32 mouse cellular contexts compared by ENCODE assay signal in the genomic region with DNA sequence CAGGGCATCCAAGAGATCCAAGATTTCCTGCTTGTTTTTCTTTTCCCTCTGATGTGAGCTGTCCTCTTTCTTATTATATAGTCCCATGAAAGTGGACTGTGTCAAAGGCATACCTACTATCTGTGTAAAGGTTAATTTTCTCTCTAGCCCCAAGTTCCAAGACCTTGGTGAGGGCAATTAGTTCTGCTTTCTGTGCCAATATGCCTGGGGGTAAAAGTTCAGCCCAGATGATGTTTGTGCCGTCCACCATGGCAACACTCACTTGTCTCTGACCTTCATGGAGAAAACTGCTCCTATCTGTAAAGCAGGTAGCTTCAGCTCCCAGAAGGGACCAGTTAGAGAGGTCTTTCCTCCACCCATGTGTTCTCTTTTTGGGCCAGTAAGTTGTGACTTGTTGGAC.
"Had no signal": no experiment of that assay in that cellular context is flagged by ENCODE, and none has a peak within 500 bp of the region (broad histone marks: within the 10 kb centered on the region; RNA-seq: fewer than 3 reads in every experiment).

No protein-coding gene starts in this region.

- H3K27ac ChIP-seq: heart, adult 2 months; heart, embryonic 10.5 days; heart, embryonic 13.5 days; heart, embryonic 15.5 days; hindbrain, embryonic 10.5 days; hindbrain, embryonic 12.5 days; hindbrain, embryonic 13.5 days; hindbrain, embryonic 14.5 days; hindbrain, embryonic 15.5 days; hindbrain, postnatal 0 days; intestine, embryonic 15.5 days; kidney, embryonic 15.5 days; kidney, postnatal 0 days; layer of hippocampus, adult 2 months; left cerebral cortex, adult 2 months had no signal

- DNase-seq: heart, adult 18-20 months; heart, adult 2 months; heart, postnatal 10 days; heart, postnatal 14 days; heart, postnatal 36 days; heart, postnatal 4 days; kidney, adult 18-20 months; kidney, postnatal 14 days; kidney, postnatal 25 days; kidney, postnatal 4 days; layer of hippocampus, adult 9-11 months; layer of hippocampus, postnatal 36 days had no signal

- H3K4me2 ChIP-seq: heart, embryonic 11.5 days; heart, embryonic 12.5 days; heart, embryonic 13.5 days; heart, embryonic 15.5 days; hindbrain, embryonic 12.5 days; hindbrain, embryonic 13.5 days; hindbrain, embryonic 14.5 days; hindbrain, embryonic 15.5 days; intestine, embryonic 15.5 days; kidney, embryonic 15.5 days had no signal

- H3K9me3 ChIP-seq: heart, embryonic 10.5 days; heart, embryonic 12.5 days; heart, embryonic 13.5 days; heart, embryonic 15.5 days; hindbrain, embryonic 10.5 days; hindbrain, embryonic 12.5 days; hindbrain, embryonic 13.5 days; hindbrain, embryonic 15.5 days; intestine, embryonic 15.5 days; kidney, embryonic 15.5 days had no signal

- H3K4me1 ChIP-seq: heart, embryonic 10.5 days; heart, embryonic 12.5 days; heart, embryonic 13.5 days; heart, embryonic 15.5 days; hindbrain, embryonic 10.5 days; hindbrain, embryonic 12.5 days; hindbrain, embryonic 13.5 days; hindbrain, embryonic 15.5 days; intestine, embryonic 15.5 days; kidney, embryonic 15.5 days had no signal

- H3K4me3 ChIP-seq: heart, adult 2 months; heart, embryonic 10.5 days; heart, embryonic 12.5 days; heart, embryonic 13.5 days; heart, embryonic 15.5 days; hindbrain, embryonic 10.5 days; hindbrain, embryonic 12.5 days; hindbrain, embryonic 13.5 days; hindbrain, embryonic 15.5 days; intestine, embryonic 15.5 days; kidney, embryonic 15.5 days; layer of hippocampus, adult 2 months; left cerebral cortex, adult 2 months had no signal

- H3K27me3 ChIP-seq: heart, embryonic 12.5 days; heart, embryonic 13.5 days; heart, embryonic 15.5 days; hindbrain, embryonic 12.5 days; hindbrain, embryonic 13.5 days; hindbrain, embryonic 15.5 days; intestine, embryonic 15.5 days; kidney, embryonic 15.5 days had no signal

- ATAC-seq: hindbrain, embryonic 16.5 days; hindbrain, postnatal 0 days; inflammation-experienced regulatory T-cells, adult 6 months; intestine, embryonic 15.5 days; intestine, embryonic 16.5 days; intestine, postnatal 0 days had no signal

- H3K36me3 ChIP-seq: heart, embryonic 10.5 days; heart, embryonic 12.5 days; heart, embryonic 13.5 days; heart, embryonic 15.5 days; hindbrain, embryonic 10.5 days; hindbrain, embryonic 12.5 days; hindbrain, embryonic 13.5 days; hindbrain, embryonic 15.5 days; intestine, embryonic 15.5 days; kidney, embryonic 15.5 days had no signal

- H3K9ac ChIP-seq: heart, embryonic 12.5 days; heart, embryonic 13.5 days; heart, embryonic 15.5 days; hindbrain, embryonic 12.5 days; hindbrain, embryonic 13.5 days; hindbrain, embryonic 14.5 days; hindbrain, embryonic 15.5 days; intestine, embryonic 15.5 days; kidney, embryonic 15.5 days had no signal
